Mouse (Mus musculus) myocyte (in vitro differentiated cells): ENCODE measurements around the gene Crocc2. TPM values are rescaled to one million over a fixed set of nuclear protein-coding genes. Genes with fewer than 3 reads are reported as not detected.

Source experiments
- H3K27me3 ChIP-seq: one replicate; pipeline ENCODE4 v1.6.1; 2011; ENCODE audit not compliant: control insufficient read depth, insufficient read depth, insufficient read length
- H3K36me3 ChIP-seq: one replicate; pipeline ENCODE4 v1.6.1; 2011; ENCODE audit not compliant: control insufficient read depth, insufficient read depth
- H3K4me2 ChIP-seq: one replicate; pipeline ENCODE4 v1.6.1; 2011; ENCODE audit warnings: low read depth, control low read depth
- H3K4me3 ChIP-seq: one replicate; pipeline ENCODE4 v1.5.1; 2011; ENCODE audit warnings: mild to moderate bottlenecking, control low read depth, moderate library complexity
- H3K79me2 ChIP-seq: one replicate; pipeline ENCODE4 v1.6.1; 2011; ENCODE audit not compliant: control insufficient read depth, insufficient read depth
- H3ac ChIP-seq: one replicate; pipeline ENCODE4 v1.6.1; 2011; ENCODE audit not compliant: control insufficient read depth, insufficient read length
- CEBPB ChIP-seq: IDR thresholded peaks from 2 replicates; pipeline ENCODE4 v1.6.1; 2011; ENCODE audit warnings: mild to moderate bottlenecking, moderate library complexity; ENCODE audit not compliant: poor library complexity, insufficient read depth, severe bottlenecking
- E2F4 ChIP-seq: IDR thresholded peaks from one replicate; pipeline ENCODE4 v1.6.1; 2011; ENCODE audit warnings: mild to moderate bottlenecking, control low read depth, moderate library complexity; ENCODE audit not compliant: insufficient read depth
- MAX ChIP-seq: IDR thresholded peaks from one replicate; pipeline ENCODE4 v1.6.1; 2011; ENCODE audit warnings: low read depth, mild to moderate bottlenecking, control low read depth
- MYOD1 ChIP-seq, 3 experiments: IDR thresholded peaks; one replicate each; pipeline ENCODE4 v1.6.1; 2011; ENCODE audit warnings: control low read depth in 2 of 3, low read depth in 2 of 3, mild to moderate bottlenecking in 2 of 3, moderate library complexity in 1 of 3; ENCODE audit not compliant: insufficient read length in 2 of 3, control insufficient read depth in 1 of 3
- MYOG ChIP-seq, 3 experiments: IDR thresholded peaks; one replicate each; pipeline ENCODE4 v1.6.1; 2011; ENCODE audit warnings: control low read depth in 2 of 3, low read depth in 2 of 3, mild to moderate bottlenecking in 2 of 3; ENCODE audit not compliant: insufficient read length in 2 of 3, control insufficient read depth in 1 of 3, insufficient read depth in 1 of 3
- POLR2A ChIP-seq: IDR thresholded peaks from one replicate; pipeline ENCODE4 v1.6.1; 2011; ENCODE audit warnings: low read depth, mild to moderate bottlenecking, control low read depth, moderate library complexity; ENCODE audit not compliant: insufficient read length
- POLR2AphosphoS2 ChIP-seq: IDR thresholded peaks from one replicate; pipeline ENCODE4 v1.6.1; 2011; ENCODE audit warnings: low read depth, control low read depth; ENCODE audit not compliant: insufficient read length
- REST ChIP-seq: IDR thresholded peaks from one replicate; pipeline ENCODE4 v1.6.1; 2011; ENCODE audit warnings: mild to moderate bottlenecking, control low read depth, moderate library complexity; ENCODE audit not compliant: insufficient read depth, insufficient read length
- SRF ChIP-seq: IDR thresholded peaks from one replicate; pipeline ENCODE4 v1.6.1; 2011; ENCODE audit warnings: low read depth; ENCODE audit not compliant: control insufficient read depth, insufficient read length
- TCF12 ChIP-seq: IDR thresholded peaks from one replicate; pipeline ENCODE4 v1.6.1; 2011; ENCODE audit warnings: mild to moderate bottlenecking, control low read depth; ENCODE audit not compliant: poor library complexity, insufficient read depth, severe bottlenecking
- TCF3 ChIP-seq: IDR thresholded peaks from one replicate; pipeline ENCODE4 v1.6.1; 2011; ENCODE audit warnings: low read depth, control low read depth; ENCODE audit not compliant: insufficient read length
- USF1 ChIP-seq: IDR thresholded peaks from one replicate; pipeline ENCODE4 v1.6.1; 2011; ENCODE audit warnings: low read depth, mild to moderate bottlenecking, control low read depth, moderate library complexity
- polyA plus RNA-seq: library from polyadenylated mRNA; unstranded; fragments of >200 nt; fragmentation: generic; extraction: Trizol; gene quantifications from one replicate; pipeline ENCODE4 v1.2.1, GENCODE M21; 2012; ENCODE audit warnings: missing spikeins

Gene Crocc2
- polyA plus RNA-seq, 1 experiment = not detected

DNA sequence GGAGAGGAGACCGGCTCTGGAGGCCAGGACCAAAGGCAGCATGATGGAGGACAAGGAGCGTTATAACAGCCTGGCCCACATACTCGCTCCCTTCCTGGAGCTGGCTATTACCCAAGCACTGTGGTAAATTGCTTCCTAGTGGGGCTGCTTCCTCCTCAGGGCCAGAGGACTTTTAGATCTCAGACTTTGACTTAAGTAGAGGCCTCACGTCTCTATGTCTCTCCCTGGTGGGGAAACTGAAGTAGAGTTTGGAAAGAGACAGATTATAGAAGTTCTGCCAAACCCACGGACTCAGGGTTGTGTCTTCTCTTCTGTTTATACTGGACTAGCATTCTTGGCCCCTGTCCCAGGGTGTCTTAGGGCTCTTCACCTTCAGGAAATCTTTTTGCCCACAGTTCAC, 43.3 kb upstream of the Crocc2 start:
- H3ac ChIP-seq = no peak overlapping the region
- no peak overlapping the region for H3K4me2 ChIP-seq
- peaks cover 9% of the 10 kb centered on the region for H3K27me3 ChIP-seq
- H3K4me3 ChIP-seq = no peak overlapping the region
- no peak for TF ChIP-seq E2F4
- TF ChIP-seq POLR2A = no peak
- no peak for TF ChIP-seq POLR2AphosphoS2
- TF ChIP-seq SRF = no peak
- TF ChIP-seq USF1 = no peak
- no peak for TF ChIP-seq TCF3
- TF ChIP-seq MAX = no peak
- no peak for TF ChIP-seq MYOG (IDR thresholded peaks at IDR 0.05; ENCODE audit: control insufficient read depth in 1 of 3, insufficient read depth in 1 of 3, insufficient read length in 2 of 3, low read depth in 2 of 3)
- no peak for TF ChIP-seq REST
- TF ChIP-seq TCF12 = no peak
- TF ChIP-seq CEBPB = no peak
- TF ChIP-seq MYOD1 (IDR thresholded peaks at IDR 0.05; ENCODE audit: control insufficient read depth in 1 of 3, insufficient read length in 2 of 3, low read depth in 2 of 3) = no peak
- no peaks in the 10 kb centered on the region for H3K36me3 ChIP-seq
- H3K79me2 ChIP-seq = no peaks in the 10 kb centered on the region

DNA sequence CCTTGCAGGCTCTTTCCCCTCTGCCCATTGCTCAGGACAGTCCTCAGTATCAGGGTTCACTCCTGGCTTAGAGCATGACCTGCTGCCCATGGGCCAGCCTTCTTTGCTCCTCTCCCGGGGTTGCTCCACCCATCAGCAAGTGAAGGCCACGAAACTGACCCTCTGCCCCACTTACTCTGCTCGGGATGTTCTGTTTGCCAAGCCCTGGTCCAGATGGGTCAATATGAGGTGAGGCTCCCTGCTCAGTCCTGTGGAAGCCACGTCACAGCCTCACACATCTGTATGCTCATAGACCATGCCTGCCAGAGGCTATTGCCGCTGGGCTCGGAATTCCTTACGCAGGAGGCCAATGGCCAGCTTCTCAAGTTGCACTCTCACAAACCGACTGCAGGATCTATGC, 40.3 kb upstream of the Crocc2 start:
- Histone ChIP-seq H3K36me3 (no peaks in the 10 kb centered on the region), H3K79me2 (no peaks in the 10 kb centered on the region), H3K4me2 (no peak overlapping the region), H3ac (no peak overlapping the region), H3K27me3 (peaks cover 5% of the 10 kb centered on the region), H3K4me3 (no peak overlapping the region)
- TF ChIP-seq TCF3 = no peak
- TF ChIP-seq MYOG (IDR thresholded peaks at IDR 0.05; ENCODE audit: control insufficient read depth in 1 of 3, insufficient read depth in 1 of 3, insufficient read length in 2 of 3, low read depth in 2 of 3) = no peak
- no peak for TF ChIP-seq REST
- TF ChIP-seq POLR2A = no peak
- no peak for TF ChIP-seq E2F4
- no peak for TF ChIP-seq MAX
- TF ChIP-seq TCF12 = no peak
- no peak for TF ChIP-seq CEBPB
- no peak for TF ChIP-seq POLR2AphosphoS2
- TF ChIP-seq MYOD1 (IDR thresholded peaks at IDR 0.05; ENCODE audit: control insufficient read depth in 1 of 3, insufficient read length in 2 of 3, low read depth in 2 of 3) = no peak
- no peak for TF ChIP-seq SRF
- no peak for TF ChIP-seq USF1

DNA sequence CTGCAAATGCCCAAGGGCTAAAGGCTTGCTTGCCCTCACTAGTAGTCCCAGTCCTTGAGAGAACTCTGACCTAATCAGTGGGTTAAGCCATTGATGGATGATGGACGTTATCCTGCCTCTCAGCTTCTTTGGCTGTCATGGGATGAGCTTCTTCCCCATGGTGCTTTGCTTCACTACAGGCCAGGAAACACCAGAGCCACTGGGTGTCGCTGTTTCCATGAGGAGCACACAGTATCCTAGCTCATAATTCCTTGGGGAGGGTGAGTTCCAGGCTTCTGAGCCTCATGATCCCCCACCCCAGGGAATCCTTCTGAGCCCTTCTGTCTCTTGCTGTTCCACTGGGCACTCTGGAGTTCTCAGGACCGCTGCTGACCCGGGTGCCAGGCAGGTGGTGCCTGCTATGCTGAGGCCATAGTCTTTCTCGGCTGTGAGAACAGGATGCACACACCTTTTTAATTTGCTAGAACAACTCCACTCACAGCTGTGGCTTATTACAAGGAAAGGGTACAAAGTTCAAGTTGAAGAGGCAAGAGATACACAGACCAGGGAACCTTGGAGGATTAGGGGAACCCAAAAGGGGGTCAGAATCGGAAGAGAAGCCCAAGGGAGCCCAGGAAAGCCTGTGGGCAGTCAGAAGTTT, 39.7 kb upstream of the Crocc2 start:
- TF ChIP-seq CEBPB (no peak), REST (no peak), SRF (no peak), USF1 (no peak), MAX (no peak), MYOG (IDR thresholded peaks at IDR 0.05; ENCODE audit: control insufficient read depth in 1 of 3, insufficient read depth in 1 of 3, insufficient read length in 2 of 3, low read depth in 2 of 3) (no peak), TCF3 (no peak), POLR2A (no peak), E2F4 (no peak), TCF12 (no peak), MYOD1 (IDR thresholded peaks at IDR 0.05; ENCODE audit: control insufficient read depth in 1 of 3, insufficient read length in 2 of 3, low read depth in 2 of 3) (no peak)
- peaks cover 5% of the 10 kb centered on the region for H3K27me3 ChIP-seq
- no peak overlapping the region for H3K4me2 ChIP-seq
- H3K36me3 ChIP-seq = no peaks in the 10 kb centered on the region
- H3K79me2 ChIP-seq = no peaks in the 10 kb centered on the region
- no peak overlapping the region for H3K4me3 ChIP-seq
- H3ac ChIP-seq = no peak overlapping the region

DNA sequence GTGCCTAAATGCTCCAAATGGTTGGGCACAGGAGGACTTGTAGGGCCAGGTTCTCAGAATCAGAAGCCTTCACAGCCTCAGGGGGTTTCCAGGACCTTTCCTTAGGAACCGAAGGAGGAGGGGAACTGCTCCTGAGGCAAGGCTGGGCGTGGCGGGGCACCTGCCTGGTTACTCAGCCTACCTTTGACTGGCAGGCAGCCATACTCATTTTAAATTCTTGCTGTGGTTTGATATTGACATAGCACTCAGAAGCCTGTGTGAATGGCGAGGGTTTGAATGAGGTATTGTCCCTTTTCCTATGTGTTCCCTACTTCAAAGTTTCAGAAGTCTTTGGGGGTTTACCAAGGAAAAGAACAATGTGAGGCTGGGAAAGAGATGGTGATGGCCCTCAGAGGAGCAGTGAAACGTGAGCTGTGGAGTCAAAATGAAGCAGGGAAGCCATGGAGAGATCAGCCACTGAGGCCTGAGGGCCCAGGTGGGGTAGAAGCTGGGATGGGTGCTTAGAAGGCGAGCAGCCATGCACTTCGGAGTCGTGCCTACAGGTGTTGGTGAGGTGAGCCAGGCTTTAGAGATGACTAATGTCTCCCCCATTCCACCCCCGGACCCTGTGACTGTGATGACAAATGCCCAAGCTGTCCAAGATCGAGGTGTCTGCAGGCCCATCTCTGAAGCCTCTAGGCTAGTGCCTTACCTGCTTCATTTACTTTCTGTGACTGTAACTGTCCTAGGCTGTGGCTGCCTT, 38.1 kb upstream of the Crocc2 start:
- TF ChIP-seq REST = no peak
- no peak for TF ChIP-seq E2F4
- no peak for TF ChIP-seq MYOD1 (IDR thresholded peaks at IDR 0.05; ENCODE audit: control insufficient read depth in 1 of 3, insufficient read length in 2 of 3, low read depth in 2 of 3)
- TF ChIP-seq TCF3 = no peak
- H3K79me2 ChIP-seq = no peaks in the 10 kb centered on the region
- H3ac ChIP-seq = no peak overlapping the region
- no peak overlapping the region for H3K4me3 ChIP-seq
- no peak overlapping the region for H3K4me2 ChIP-seq
- no peaks in the 10 kb centered on the region for H3K27me3 ChIP-seq
- no peaks in the 10 kb centered on the region for H3K36me3 ChIP-seq
